ENCODE assay signal across 14 mouse cellular contexts in genomic region chr16:47883476-47883875, GRCm38 (mm10).
DNase-seq lines count a peak whose midpoint lies in the region; ATAC-seq and TF ChIP-seq lines count a peak whose summit lies in the region.
"Had no signal": no experiment of that assay in that cellular context is flagged by ENCODE, and none has a peak within 500 bp of the region (broad histone marks: within the 10 kb centered on the region; RNA-seq: fewer than 3 reads in every experiment).

No protein-coding gene starts in this region.

- no peak overlapping the region for H3K4me3 ChIP-seq in hindbrain, postnatal 0 days (ENCODE audit: low read length)
- H3K4me3 ChIP-seq in hindbrain, embryonic 16.5 days (ENCODE audit: low read length): no peak overlapping the region
- no peak overlapping the region for H3K4me3 ChIP-seq in liver, postnatal 0 days (ENCODE audit: low read depth, low read length)
- H3K4me3 ChIP-seq in liver, embryonic 12.5 days: no peak overlapping the region
- H3K4me3 ChIP-seq: embryonic facial prominence, embryonic 12.5 days; midbrain, embryonic 15.5 days had no signal

- H3K9me3 ChIP-seq in hindbrain, postnatal 0 days (ENCODE audit: low read length): no peaks in the 10 kb centered on the region
- no peaks in the 10 kb centered on the region for H3K9me3 ChIP-seq in hindbrain, embryonic 16.5 days (ENCODE audit: control insufficient read depth, low read length)
- no peaks in the 10 kb centered on the region for H3K9me3 ChIP-seq in liver, postnatal 0 days (ENCODE audit: low read length)
- H3K9me3 ChIP-seq in liver, embryonic 12.5 days (replicated peaks): 0 out of 2 replicates have a peak, but pooled peaks cover 5% of the 10 kb centered on the region
- H3K9me3 ChIP-seq: embryonic facial prominence, embryonic 12.5 days; G1E; midbrain, embryonic 15.5 days had no signal

- peak; percentile 61 to 71 for DNase-seq in cerebellum, postnatal 10 days
- no peak for DNase-seq in cerebellum, postnatal 36 days
- DNase-seq in hindbrain, postnatal 0 days (ENCODE audit: low spot score): peak; percentile 71
- DNase-seq in liver, postnatal 0 days: no peak
- peak; percentile 46 for DNase-seq in brain, adult 2 months (ENCODE audit: low read depth, low spot score)
- DNase-seq: cerebellum, adult 9-11 months; right cerebral cortex, postnatal 14 days had no signal

- TF ChIP-seq CTCF in hindbrain, postnatal 0 days (IDR thresholded peaks at IDR 0.05; ENCODE audit: low read depth): peak; percentile 61
- peak; percentile 20; the same call in 1 of the 2 replicates for TF ChIP-seq CTCF in liver, postnatal 0 days (IDR thresholded peaks at IDR 0.05; ENCODE audit: low read depth)

- no peak for TF ChIP-seq EP300 in liver, postnatal 0 days (IDR thresholded peaks at IDR 0.05; ENCODE audit: low read depth)

- H3K27me3 ChIP-seq in hindbrain, postnatal 0 days (ENCODE audit: insufficient read depth, low read length): no peaks in the 10 kb centered on the region
- H3K27me3 ChIP-seq in hindbrain, embryonic 16.5 days (replicated peaks; ENCODE audit: control insufficient read depth, insufficient read depth, low read length): no peaks in the 10 kb centered on the region
- no peaks in the 10 kb centered on the region for H3K27me3 ChIP-seq in liver, postnatal 0 days (ENCODE audit: insufficient read depth, low read length)
- no peaks in the 10 kb centered on the region for H3K27me3 ChIP-seq in liver, embryonic 12.5 days (replicated peaks)
- H3K27me3 ChIP-seq: embryonic facial prominence, embryonic 12.5 days; midbrain, embryonic 15.5 days had no signal

- no peaks in the 10 kb centered on the region for H3K4me1 ChIP-seq in hindbrain, postnatal 0 days (ENCODE audit: insufficient read depth, low read length)
- H3K4me1 ChIP-seq in hindbrain, embryonic 16.5 days (ENCODE audit: control insufficient read depth, insufficient read depth, low read depth, low read length): no peaks in the 10 kb centered on the region
- H3K4me1 ChIP-seq in liver, postnatal 0 days (ENCODE audit: insufficient read depth): no peaks in the 10 kb centered on the region
- no peaks in the 10 kb centered on the region for H3K4me1 ChIP-seq in liver, embryonic 12.5 days
- H3K4me1 ChIP-seq: embryonic facial prominence, embryonic 12.5 days; midbrain, embryonic 15.5 days had no signal

- WGBS in hindbrain, postnatal 0 days: 95% methylated on average over 1 of the region's 1 CpGs
- WGBS in hindbrain, embryonic 16.5 days: 97% methylated on average over 1 of the region's 1 CpGs
- 93% methylated on average over 1 of the region's 1 CpGs for WGBS in liver, postnatal 0 days (ENCODE audit: insufficient replicate concordance)
- 89% methylated on average over 1 of the region's 1 CpGs for WGBS in liver, embryonic 12.5 days (ENCODE audit: insufficient replicate concordance)

- H3K36me3 ChIP-seq in hindbrain, postnatal 0 days (ENCODE audit: insufficient read depth, low read length): no peaks in the 10 kb centered on the region
- no peaks in the 10 kb centered on the region for H3K36me3 ChIP-seq in hindbrain, embryonic 16.5 days (ENCODE audit: control insufficient read depth, insufficient read depth, low read length)
- H3K36me3 ChIP-seq in liver, postnatal 0 days (replicated peaks; ENCODE audit: insufficient read depth, low read length): no peaks in the 10 kb centered on the region
- H3K36me3 ChIP-seq in liver, embryonic 12.5 days: no peaks in the 10 kb centered on the region
- H3K36me3 ChIP-seq: embryonic facial prominence, embryonic 12.5 days; G1E; midbrain, embryonic 15.5 days had no signal

- H3K4me2 ChIP-seq in hindbrain, postnatal 0 days (ENCODE audit: low read depth, low read length): no peak overlapping the region
- no peak overlapping the region for H3K4me2 ChIP-seq in hindbrain, embryonic 16.5 days (ENCODE audit: low read length)
- H3K4me2 ChIP-seq in liver, postnatal 0 days (ENCODE audit: low read depth, low read length): no peak overlapping the region
- no peak overlapping the region for H3K4me2 ChIP-seq in liver, embryonic 12.5 days
- H3K4me2 ChIP-seq: embryonic facial prominence, embryonic 12.5 days; midbrain, embryonic 15.5 days had no signal

- 0 out of 2 replicates have a peak, but pooled peaks have one; percentile 29 for ATAC-seq in hindbrain, postnatal 0 days
- no peak for ATAC-seq in hindbrain, embryonic 16.5 days
- ATAC-seq in liver, postnatal 0 days: no peak
- ATAC-seq in liver, embryonic 12.5 days: no peak
- no peak for ATAC-seq in monocyte, adult 5-6 weeks (replicated peaks; ENCODE audit: insufficient number of reproducible peaks, low FRiP score, low TSS enrichment, poor library complexity, severe bottlenecking)
- ATAC-seq: activated CD4-positive, CD25-positive, alpha-beta regulatory T cell, adult 4 months; midbrain, embryonic 15.5 days had no signal

- H3K27ac ChIP-seq in hindbrain, postnatal 0 days: no peak overlapping the region
- no peak overlapping the region for H3K27ac ChIP-seq in hindbrain, embryonic 16.5 days (ENCODE audit: low read depth, low read length)
- H3K27ac ChIP-seq in liver, postnatal 0 days (ENCODE audit: low read depth): no peak overlapping the region
- no peak overlapping the region for H3K27ac ChIP-seq in liver, embryonic 12.5 days
- H3K27ac ChIP-seq: embryonic facial prominence, embryonic 12.5 days; midbrain, embryonic 15.5 days had no signal

- no peak overlapping the region for H3K9ac ChIP-seq in hindbrain, postnatal 0 days (replicated peaks; ENCODE audit: low read length)
- H3K9ac ChIP-seq in hindbrain, embryonic 16.5 days (ENCODE audit: low read depth, low read length): no peak overlapping the region
- H3K9ac ChIP-seq in liver, postnatal 0 days (replicated peaks): no peak overlapping the region
- no peak overlapping the region for H3K9ac ChIP-seq in liver, embryonic 12.5 days
- H3K9ac ChIP-seq: embryonic facial prominence, embryonic 12.5 days; midbrain, embryonic 15.5 days had no signal

Comparison
In these comparisons a context has a peak if more than half of its experiments do, and no peak if none do; other contexts are left out.
1. DNase-seq: peak in cerebellum, postnatal 10 days (2 of 2), hindbrain, postnatal 0 days (single experiment) and brain, adult 2 months (single experiment); none in cerebellum, postnatal 36 days (0 of 2) and liver, postnatal 0 days (single experiment).